Mouse (Mus musculus) megakaryocyte, embryonic 14.5 days (primary cell): Measurements from ENCODE around the gene Smndc1.

Experiments used
- FLI1 ChIP-seq: IDR thresholded peaks from 2 replicates; pipeline ENCODE4 v1.6.1; 2012; ENCODE audit warnings: low read length, inconsistent platforms, mixed read lengths
- GATA1 ChIP-seq: IDR thresholded peaks from 3 replicates; pipeline ENCODE4 v1.6.1; 2012; ENCODE audit warnings: mixed read lengths, low read length, inconsistent platforms, borderline replicate concordance

DNA sequence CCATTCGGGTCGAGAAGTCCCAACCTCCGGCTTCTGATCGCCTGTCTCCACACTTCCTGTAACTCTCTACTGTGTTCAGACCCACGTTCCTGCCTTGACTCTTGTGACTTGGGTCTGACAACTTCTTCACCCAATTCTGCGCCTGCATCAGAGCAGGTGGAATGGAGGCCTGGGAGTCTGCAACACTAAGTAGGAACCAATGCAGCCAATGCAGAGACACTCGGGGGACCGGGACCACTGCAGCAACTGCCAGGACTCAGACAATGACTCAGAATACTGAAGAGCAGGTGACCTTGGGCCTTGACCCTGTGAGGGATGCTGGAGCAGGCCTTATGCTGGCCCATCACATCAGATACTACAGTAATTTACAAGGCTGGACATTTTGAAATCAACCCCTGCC lies 47.6 kb upstream of the Smndc1 start:
- TF ChIP-seq GATA1 = no peak
- TF ChIP-seq FLI1 = no peak
